Mouse (Mus musculus) cerebellum, adult 2 months (tissue): ENCODE data around the gene Gpatch11.
"Not testable (repeated sequence)": the region's sequence is repeated elsewhere in the genome, so short reads cannot be mapped to it uniquely, and the experiment has no call there.

ENCODE experiments used
- CTCF ChIP-seq: fragments of 200-500 bp; IDR thresholded peaks from 2 replicates; pipeline ENCODE4 v1.5.1; 2011; ENCODE audit warnings: low read depth, mild to moderate bottlenecking, control low read depth, low read length, moderate library complexity, borderline replicate concordance; ENCODE audit not compliant: insufficient read depth
- POLR2A ChIP-seq: fragments of 200-500 bp; IDR thresholded peaks from 2 replicates; pipeline ENCODE4 v1.6.1; 2011; ENCODE audit warnings: low read length, control low read depth, borderline replicate concordance; ENCODE audit not compliant: insufficient read depth

DNA sequence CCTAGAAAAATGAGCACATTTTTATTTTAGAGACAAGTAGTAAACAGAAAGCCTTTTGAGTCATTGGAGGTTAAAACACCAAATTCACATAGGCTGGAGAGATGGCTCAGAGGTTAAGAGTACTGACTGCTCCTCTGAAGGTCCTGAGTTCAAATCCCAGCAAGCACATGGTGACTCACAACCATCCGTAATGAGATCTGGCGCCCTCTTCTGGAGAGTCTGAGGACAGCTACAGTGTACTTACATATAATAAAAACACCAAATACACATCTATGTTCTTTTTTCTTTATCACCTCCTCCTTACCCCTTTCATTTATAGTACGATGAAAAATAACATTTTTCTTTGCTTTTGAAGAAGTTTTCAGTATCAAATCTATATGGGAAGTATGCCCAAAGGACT, 47.1 kb upstream of the Gpatch11 start:
- TF ChIP-seq CTCF, POLR2A: not testable (repeated sequence)
